Mouse (Mus musculus): ENCODE measurements around the gene Tent4a. TPM values are rescaled to one million over a fixed set of nuclear protein-coding genes. Genes with fewer than 3 reads are reported as not detected.

Gene Tent4a
- polyA plus RNA-seq, 1 experiment from 2014 or later = 6.2 TPM

- Histone ChIP-seq H3K9me3 (no peaks in the 10 kb centered on the region), H3K9ac (no peak overlapping the region), H3K4me1 (no peaks in the 10 kb centered on the region), H3K27me3 (no peaks in the 10 kb centered on the region), H3K4me3 (no peak overlapping the region), H3K4me2 (no peak overlapping the region), H3K27ac (no peak overlapping the region), H3K36me3 (no peaks in the 10 kb centered on the region)
- WGBS = 66% methylated on average over 13 of the region's 13 CpGs
- ATAC-seq (ENCODE audit: insufficient number of reproducible peaks, low FRiP score, low TSS enrichment, low read depth) = no peak
These were observed 25.0 kb upstream of the Tent4a start for GRCm38 (mm10) chr13:69559291-69559961.

DNA sequence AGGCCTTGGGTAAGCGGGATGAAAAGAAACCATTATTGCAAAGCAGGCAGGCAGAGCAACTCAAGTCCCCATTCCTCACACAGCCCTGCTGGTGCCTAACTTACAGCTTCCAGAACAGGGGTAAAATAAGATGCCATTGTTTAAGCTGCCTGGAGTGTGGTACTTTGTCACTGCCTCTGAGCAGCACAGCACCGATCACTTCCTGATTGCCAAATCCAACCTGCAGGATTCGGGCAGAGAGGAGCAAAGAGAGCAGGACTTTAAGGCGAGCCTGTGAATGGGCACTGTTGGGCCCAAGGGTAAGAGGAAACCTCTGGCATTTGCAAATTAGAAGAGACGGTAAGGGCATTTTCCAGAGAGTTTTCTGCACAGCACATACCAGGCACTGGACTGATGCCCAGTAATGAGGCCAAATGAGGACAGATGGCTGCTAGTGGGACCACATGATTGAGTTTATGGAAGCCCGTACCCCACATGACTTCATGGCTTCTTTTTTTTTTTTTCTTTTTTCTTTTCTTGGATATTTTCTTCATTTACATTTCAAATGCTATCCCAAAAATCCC is 23.8 kb upstream of the Tent4a start:
- Histone ChIP-seq H3K27me3 (no peaks in the 10 kb centered on the region), H3K4me1 (no peaks in the 10 kb centered on the region), H3K9me3 (no peaks in the 10 kb centered on the region), H3K9ac (no peak overlapping the region), H3K4me2 (no peak overlapping the region), H3K27ac (no peak overlapping the region), H3K36me3 (no peaks in the 10 kb centered on the region), H3K4me3 (no peak overlapping the region)
- WGBS = 67% methylated on average over 6 of the region's 6 CpGs
- ATAC-seq (ENCODE audit: insufficient number of reproducible peaks, low FRiP score, low TSS enrichment, low read depth) = no peak

DNA sequence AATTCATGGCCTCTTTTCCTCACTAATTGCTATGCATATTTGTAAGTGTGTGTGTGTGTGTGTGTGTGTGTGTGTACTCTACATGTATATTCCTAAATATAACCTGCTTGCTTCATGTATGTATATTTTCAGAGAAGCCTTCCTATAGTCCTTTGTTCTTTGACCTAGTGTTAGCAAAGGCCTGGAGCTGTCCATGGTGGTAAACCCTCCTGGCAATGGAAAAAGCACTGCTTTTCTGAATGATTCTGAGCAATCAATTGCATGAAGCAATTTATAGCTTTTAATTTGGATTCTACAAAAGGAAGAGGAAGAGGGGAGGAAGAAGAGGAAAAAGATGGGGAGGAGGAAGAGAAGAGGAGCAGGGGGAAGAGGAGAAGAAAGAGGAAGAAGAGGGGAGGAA is 22.3 kb upstream of the Tent4a start:
- H3K9me3 ChIP-seq = no peaks in the 10 kb centered on the region
- no peak overlapping the region for H3K9ac ChIP-seq
- no peak overlapping the region for H3K4me2 ChIP-seq
- H3K4me1 ChIP-seq = no peaks in the 10 kb centered on the region
- ATAC-seq (ENCODE audit: insufficient number of reproducible peaks, low FRiP score, low TSS enrichment, low read depth) = no peak
- no peak overlapping the region for H3K4me3 ChIP-seq
- H3K27me3 ChIP-seq = no peaks in the 10 kb centered on the region
- no peaks in the 10 kb centered on the region for H3K36me3 ChIP-seq
- H3K27ac ChIP-seq = no peak overlapping the region

GRCm38 (mm10) chr13:69555957-69556482 is 21.6 kb upstream of the Tent4a start:
- no peak overlapping the region for H3K4me2 ChIP-seq
- no peaks in the 10 kb centered on the region for H3K36me3 ChIP-seq
- H3K27me3 ChIP-seq = no peaks in the 10 kb centered on the region
- no peaks in the 10 kb centered on the region for H3K9me3 ChIP-seq
- H3K4me3 ChIP-seq = no peak overlapping the region
- 80% methylated on average over 6 of the region's 6 CpGs for WGBS
- ATAC-seq (ENCODE audit: insufficient number of reproducible peaks, low FRiP score, low TSS enrichment, low read depth) = no peak
- H3K4me1 ChIP-seq = no peaks in the 10 kb centered on the region
- no peak overlapping the region for H3K27ac ChIP-seq
- no peak overlapping the region for H3K9ac ChIP-seq

DNA sequence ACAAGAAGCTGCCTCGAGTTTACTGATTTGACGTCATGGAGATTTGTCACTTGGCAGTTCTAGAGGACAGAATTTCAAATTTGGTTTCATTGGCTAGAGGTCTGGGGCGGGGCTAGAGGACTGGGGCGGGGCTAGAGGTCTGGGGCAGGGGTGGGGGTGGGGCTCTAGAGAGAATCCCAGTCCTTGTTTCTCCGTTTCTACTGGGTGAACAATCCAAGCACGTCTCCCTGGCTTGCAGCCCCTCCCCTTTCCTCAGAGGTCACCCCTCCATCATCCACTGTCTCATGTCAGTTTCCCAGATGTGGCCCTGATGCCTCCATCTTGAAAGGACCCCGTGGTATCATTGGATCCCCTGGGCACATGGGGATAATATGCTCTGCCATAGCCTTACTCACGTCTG is 20.6 kb upstream of the Tent4a start:
- 21% methylated on average over 8 of the region's 8 CpGs for WGBS
- Histone ChIP-seq H3K9ac (no peak overlapping the region), H3K27me3 (no peaks in the 10 kb centered on the region), H3K36me3 (no peaks in the 10 kb centered on the region), H3K9me3 (no peaks in the 10 kb centered on the region), H3K4me2 (no peak overlapping the region), H3K4me1 (no peaks in the 10 kb centered on the region), H3K27ac (no peak overlapping the region), H3K4me3 (no peak overlapping the region)
- no peak for ATAC-seq (ENCODE audit: insufficient number of reproducible peaks, low FRiP score, low TSS enrichment, low read depth)

GRCm38 (mm10) chr13:69554255-69554654 is 19.8 kb upstream of the Tent4a start:
- Histone ChIP-seq H3K27ac (no peak overlapping the region), H3K4me2 (no peak overlapping the region), H3K9me3 (no peaks in the 10 kb centered on the region), H3K4me1 (no peaks in the 10 kb centered on the region), H3K4me3 (no peak overlapping the region), H3K36me3 (no peaks in the 10 kb centered on the region), H3K27me3 (no peaks in the 10 kb centered on the region), H3K9ac (no peak overlapping the region)
- ATAC-seq (ENCODE audit: insufficient number of reproducible peaks, low FRiP score, low TSS enrichment, low read depth) = no peak
- WGBS = 75% methylated on average over 9 of the region's 9 CpGs

DNA sequence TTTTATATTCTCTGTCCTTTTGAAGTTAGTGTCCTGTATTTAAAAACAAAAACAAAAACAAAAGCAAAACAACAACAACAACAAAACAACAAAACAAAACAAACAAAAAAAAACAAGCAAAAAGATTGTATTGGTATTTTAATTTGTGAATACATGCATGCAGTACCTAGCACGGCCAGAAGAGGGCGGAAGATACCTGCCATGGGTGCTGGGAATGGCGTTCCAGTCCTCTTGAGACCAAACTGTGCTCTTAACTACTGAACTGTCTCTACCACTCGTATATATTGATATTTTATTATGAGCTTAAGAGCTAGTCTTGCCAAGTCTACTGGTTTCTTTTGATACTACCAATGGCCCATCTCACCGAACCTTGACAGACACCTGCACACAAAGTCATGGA is 18.6 kb upstream of the Tent4a start:
- H3K36me3 ChIP-seq = no peaks in the 10 kb centered on the region
- H3K27me3 ChIP-seq = no peaks in the 10 kb centered on the region
- H3K27ac ChIP-seq = no peak overlapping the region
- no peak overlapping the region for H3K4me3 ChIP-seq
- no peak for ATAC-seq (ENCODE audit: insufficient number of reproducible peaks, low FRiP score, low TSS enrichment, low read depth)
- no peaks in the 10 kb centered on the region for H3K4me1 ChIP-seq
- no peak overlapping the region for H3K4me2 ChIP-seq
- H3K9ac ChIP-seq = no peak overlapping the region
- WGBS = 23% methylated on average over 5 of the region's 5 CpGs
- H3K9me3 ChIP-seq = no peaks in the 10 kb centered on the region

DNA sequence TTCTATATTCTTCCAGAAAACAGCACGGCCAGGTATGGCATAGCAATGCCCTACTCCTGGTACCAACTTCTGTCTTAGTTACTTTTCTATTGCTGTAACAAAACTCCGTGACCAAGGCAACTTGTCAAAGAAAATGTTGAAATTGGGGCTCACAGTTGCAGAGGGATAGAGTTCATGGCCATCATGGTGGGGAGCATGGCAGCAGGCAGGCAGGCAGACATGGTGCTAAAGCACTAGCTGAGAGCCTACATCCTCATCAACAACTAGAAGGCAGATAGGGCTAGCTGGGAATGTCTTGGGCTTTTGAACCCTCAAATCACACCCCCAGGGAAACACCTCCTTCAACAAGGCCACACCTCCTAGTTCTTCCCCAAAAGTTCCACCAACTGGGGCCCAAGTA is 16.4 kb upstream of the Tent4a start:
- Histone ChIP-seq H3K4me3 (no peak overlapping the region), H3K9ac (no peak overlapping the region), H3K27me3 (no peaks in the 10 kb centered on the region), H3K36me3 (no peaks in the 10 kb centered on the region), H3K27ac (no peak overlapping the region), H3K9me3 (no peaks in the 10 kb centered on the region), H3K4me1 (no peaks in the 10 kb centered on the region), H3K4me2 (no peak overlapping the region)
- no peak for ATAC-seq (ENCODE audit: insufficient number of reproducible peaks, low FRiP score, low TSS enrichment, low read depth)
- 81% methylated on average over 2 of the region's 2 CpGs for WGBS

DNA sequence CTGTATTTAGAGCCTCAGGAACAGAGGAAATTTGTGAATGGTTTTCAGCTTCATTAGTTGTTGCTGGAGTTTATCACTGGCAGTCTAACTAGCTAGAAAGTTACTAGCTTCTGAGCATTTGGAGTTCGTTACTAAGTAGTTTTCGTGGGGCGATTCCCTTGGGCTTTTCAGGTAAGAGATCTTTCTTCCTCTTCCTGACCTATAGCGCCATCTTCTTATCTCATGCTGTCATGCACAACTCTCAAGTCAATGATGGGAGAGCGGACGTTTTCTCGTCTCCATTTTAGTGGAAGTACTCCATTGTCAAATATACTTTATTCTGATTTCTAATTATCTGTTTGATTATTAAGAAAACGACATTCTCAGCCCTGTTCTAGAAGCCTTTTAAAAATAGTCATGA is 15.6 kb upstream of the Tent4a start:
- no peaks in the 10 kb centered on the region for H3K4me1 ChIP-seq
- no peak overlapping the region for H3K4me3 ChIP-seq
- no peak overlapping the region for H3K9ac ChIP-seq
- 39% methylated on average over 8 of the region's 8 CpGs for WGBS
- no peak overlapping the region for H3K4me2 ChIP-seq
- H3K36me3 ChIP-seq = no peaks in the 10 kb centered on the region
- no peak overlapping the region for H3K27ac ChIP-seq
- ATAC-seq (ENCODE audit: insufficient number of reproducible peaks, low FRiP score, low TSS enrichment, low read depth) = no peak
- H3K27me3 ChIP-seq = no peaks in the 10 kb centered on the region
- H3K9me3 ChIP-seq = no peaks in the 10 kb centered on the region

- WGBS = 70% methylated on average over 16 of the region's 16 CpGs
- Histone ChIP-seq H3K4me2 (no peak overlapping the region), H3K27me3 (no peaks in the 10 kb centered on the region), H3K9me3 (no peaks in the 10 kb centered on the region), H3K36me3 (no peaks in the 10 kb centered on the region), H3K4me3 (no peak overlapping the region), H3K9ac (no peak overlapping the region), H3K4me1 (peaks cover 17% of the 10 kb centered on the region), H3K27ac (no peak overlapping the region)
- no peak for ATAC-seq (ENCODE audit: insufficient number of reproducible peaks, low FRiP score, low TSS enrichment, low read depth)
These were observed 13.2 kb upstream of the Tent4a start for GRCm38 (mm10) chr13:69547488-69548180.

GRCm38 (mm10) chr13:69545019-69545418 is 10.6 kb upstream of the Tent4a start:
- ATAC-seq (ENCODE audit: insufficient number of reproducible peaks, low FRiP score, low TSS enrichment, low read depth) = no peak
- Histone ChIP-seq H3K4me1 (peaks cover 35% of the 10 kb centered on the region), H3K27ac (no peak overlapping the region), H3K9me3 (no peaks in the 10 kb centered on the region), H3K36me3 (no peaks in the 10 kb centered on the region), H3K9ac (no peak overlapping the region), H3K4me2 (no peak overlapping the region), H3K27me3 (no peaks in the 10 kb centered on the region), H3K4me3 (no peak overlapping the region)
- 31% methylated on average over 3 of the region's 3 CpGs for WGBS

DNA sequence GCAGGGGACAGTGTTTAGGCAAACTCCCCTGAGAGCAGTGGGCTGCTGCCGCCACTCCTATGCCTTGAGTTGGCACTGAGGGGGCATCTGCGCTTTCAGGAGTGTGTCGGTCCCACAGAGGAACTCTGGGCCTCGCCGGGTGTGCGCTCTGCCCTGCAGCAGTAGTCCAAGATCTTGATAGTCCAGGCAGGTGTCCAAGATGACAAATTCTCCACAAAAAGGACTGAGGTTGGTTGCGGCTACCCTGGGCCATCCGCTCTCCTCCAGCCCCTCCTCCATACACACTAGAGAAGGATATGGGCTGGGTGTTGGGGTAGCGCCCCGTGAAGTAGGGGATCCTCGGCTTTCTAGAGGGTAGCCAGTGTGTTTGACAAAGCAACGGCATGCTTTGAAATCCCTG is 9.2 kb upstream of the Tent4a start:
- peaks cover 45% of the 10 kb centered on the region for H3K4me1 ChIP-seq
- no peak overlapping the region for H3K4me3 ChIP-seq
- ATAC-seq (ENCODE audit: insufficient number of reproducible peaks, low FRiP score, low TSS enrichment, low read depth) = no peak
- H3K36me3 ChIP-seq = no peaks in the 10 kb centered on the region
- peak overlapping the region; percentile 81 for H3K27ac ChIP-seq
- H3K9me3 ChIP-seq = no peaks in the 10 kb centered on the region
- H3K9ac ChIP-seq = no peak overlapping the region
- H3K27me3 ChIP-seq = no peaks in the 10 kb centered on the region
- H3K4me2 ChIP-seq = peak overlapping the region; percentile 26; the same call in 1 of the 2 replicates
- WGBS = 41% methylated on average over 12 of the region's 12 CpGs

Data from limb, embryonic 15.5 days (tissue).